ENCODE assay signal across 19 mouse cellular contexts in genomic region chr13:92629509-92629908, GRCm38 (mm10). TPM values are rescaled to one million over a fixed set of nuclear protein-coding genes. Genes with fewer than 3 reads are reported as not detected.
DNase-seq lines count a peak whose midpoint lies in the region; ATAC-seq and TF ChIP-seq lines count a peak whose summit lies in the region.
"Had no signal": no experiment of that assay in that cellular context is flagged by ENCODE, and none has a peak within 500 bp of the region (broad histone marks: within the 10 kb centered on the region; RNA-seq: fewer than 3 reads in every experiment).

No protein-coding gene starts in this region.

- H3K4me2 ChIP-seq in liver, embryonic 13.5 days, result peak overlapping the region; percentile 18
- no peak overlapping the region for H3K4me2 ChIP-seq in stomach, embryonic 16.5 days (ENCODE audit: low read depth, low read length)
- H3K4me2 ChIP-seq: embryonic facial prominence, embryonic 15.5 days; forebrain, embryonic 15.5 days; hindbrain, embryonic 15.5 days; limb, embryonic 15.5 days had no signal

- H3K9ac ChIP-seq in liver, embryonic 13.5 days, result 0 out of 2 replicates have a peak overlapping the region, but pooled peaks have one; percentile 3
- H3K9ac ChIP-seq in stomach, embryonic 16.5 days (ENCODE audit: low read length), result no peak overlapping the region
- H3K9ac ChIP-seq: embryonic facial prominence, embryonic 15.5 days; forebrain, embryonic 15.5 days; hindbrain, embryonic 15.5 days; limb, embryonic 15.5 days had no signal

- H3K27me3 ChIP-seq in liver, embryonic 13.5 days, result no peaks in the 10 kb centered on the region
- H3K27me3 ChIP-seq in stomach, embryonic 16.5 days (ENCODE audit: control insufficient read depth, insufficient read depth, low read length), result no peaks in the 10 kb centered on the region
- H3K27me3 ChIP-seq: embryonic facial prominence, embryonic 15.5 days; forebrain, embryonic 15.5 days; hindbrain, embryonic 15.5 days; limb, embryonic 15.5 days had no signal

- DNase-seq in frontal cortex, postnatal 25 days (ENCODE audit: low spot score in 2 of 2), result peak; percentile 1
- no peak for DNase-seq in frontal cortex, postnatal 36 days (ENCODE audit: low spot score in 2 of 2)
- DNase-seq in right cerebral cortex, postnatal 10 days (ENCODE audit: low spot score in 2 of 2), result peak; percentile 12 to 13
- DNase-seq in right cerebral cortex, postnatal 25 days, result no peak
- peak; percentile 70 for DNase-seq in liver, embryonic 13.5 days
- DNase-seq in gastrocnemius, adult 2 months, result no peak
- DNase-seq in cerebellum, postnatal 10 days, result no peak
- DNase-seq: adrenal gland, postnatal 25 days; spleen, adult 18-20 months had no signal

- WGBS in liver, embryonic 13.5 days (ENCODE audit: insufficient replicate concordance), result 7% methylated on average over 3 of the region's 3 CpGs
- 66% methylated on average over 3 of the region's 3 CpGs for WGBS in stomach, embryonic 16.5 days

- peaks cover 67% of the 10 kb centered on the region for H3K4me1 ChIP-seq in liver, embryonic 13.5 days (replicated peaks)
- peaks cover 18% of the 10 kb centered on the region; the same call in 1 of the 2 replicates for H3K4me1 ChIP-seq in stomach, embryonic 16.5 days (ENCODE audit: control insufficient read depth, insufficient read depth, low read length)

- H3K36me3 ChIP-seq in liver, embryonic 13.5 days, result peaks cover 56% of the 10 kb centered on the region
- no peaks in the 10 kb centered on the region; the same call in 1 of the 2 replicates for H3K36me3 ChIP-seq in stomach, embryonic 16.5 days (ENCODE audit: control insufficient read depth, insufficient read depth, low read length)

- TF ChIP-seq CTCF in gastrocnemius, adult 2 months (IDR thresholded peaks at IDR 0.05), result no peak

- no peak overlapping the region for H3K4me3 ChIP-seq in liver, embryonic 13.5 days (replicated peaks)
- no peak overlapping the region for H3K4me3 ChIP-seq in stomach, embryonic 16.5 days (replicated peaks; ENCODE audit: low read length)
- no peak overlapping the region for H3K4me3 ChIP-seq in gastrocnemius, adult 2 months
- H3K4me3 ChIP-seq: embryonic facial prominence, embryonic 15.5 days; forebrain, embryonic 15.5 days; hindbrain, embryonic 15.5 days; limb, embryonic 15.5 days had no signal

- H3K27ac ChIP-seq in liver, embryonic 13.5 days, result peak overlapping the region; percentile 82
- no peak overlapping the region for H3K27ac ChIP-seq in stomach, embryonic 16.5 days (ENCODE audit: low read length)
- H3K27ac ChIP-seq in gastrocnemius, adult 2 months, result no peak overlapping the region
- H3K27ac ChIP-seq: embryonic facial prominence, embryonic 15.5 days; forebrain, embryonic 15.5 days; hindbrain, embryonic 15.5 days; limb, embryonic 15.5 days had no signal

- H3K9me3 ChIP-seq in liver, embryonic 13.5 days (replicated peaks), result peaks cover 5% of the 10 kb centered on the region; the same call in 1 of the 2 replicates
- H3K9me3 ChIP-seq in stomach, embryonic 16.5 days (replicated peaks; ENCODE audit: control insufficient read depth, low read length), result no peaks in the 10 kb centered on the region
- H3K9me3 ChIP-seq: embryonic facial prominence, embryonic 15.5 days; forebrain, embryonic 15.5 days; hindbrain, embryonic 15.5 days; limb, embryonic 15.5 days had no signal

- ATAC-seq in liver, embryonic 13.5 days (ENCODE audit: low read depth), result peak; percentile 91
- peak; percentile 54; the same call in 1 of the 2 replicates for ATAC-seq in stomach, embryonic 16.5 days (ENCODE audit: insufficient read depth, low FRiP score)
- ATAC-seq: forebrain, embryonic 15.5 days had no signal

- intact Hi-C loops in gastrocnemius, adult 2 months (cut with DNase I), result no loop called here

RNA-seq across cellular contexts. Expression of gene Serinc5, which starts 18.6 kb away (rescaled TPM):
- 14.7 and 20.2 TPM in 2 replicates for polyA plus RNA-seq in liver, embryonic 13.5 days (2015; fragmentation: Nextera tagmentation; extraction: Ambion mirVana)
- polyA plus RNA-seq in stomach, embryonic 16.5 days (2015; fragmentation: Nextera tagmentation; extraction: Ambion mirVana), result 29.9 and 30.8 TPM in 2 replicates
- 1 to 10 TPM; 2.5 to 4.2 TPM for total RNA-seq in gastrocnemius, adult 2 months (2021)

RNA-seq across cellular contexts. Expression of gene Spz1, which starts 53.5 kb away (rescaled TPM):
- polyA plus RNA-seq in liver, embryonic 13.5 days (2015; fragmentation: Nextera tagmentation; extraction: Ambion mirVana), result not detected in 2 replicates
- not detected in 2 replicates for polyA plus RNA-seq in stomach, embryonic 16.5 days (2015; fragmentation: Nextera tagmentation; extraction: Ambion mirVana)
- not detected for total RNA-seq in gastrocnemius, adult 2 months (2021)
- total RNA-seq: adrenal gland, postnatal 25 days; gastrocnemius, postnatal 4 days; layer of hippocampus, adult 8-10 months; midbrain, postnatal 0 days had no signal
- polyA plus RNA-seq: embryonic facial prominence, embryonic 15.5 days; forebrain, embryonic 15.5 days; hindbrain, embryonic 15.5 days; kidney, embryonic 14.5 days; limb, embryonic 15.5 days; midbrain, postnatal 0 days; neural tube, embryonic 14.5 days had no signal

Comparison
In these comparisons a context has a peak if more than half of its experiments do, and no peak if none do; other contexts are left out.
1. DNase-seq: peak in frontal cortex, postnatal 25 days (2 of 2), right cerebral cortex, postnatal 10 days (2 of 2) and liver, embryonic 13.5 days (single experiment); none in frontal cortex, postnatal 36 days (0 of 2), right cerebral cortex, postnatal 25 days (single experiment), gastrocnemius, adult 2 months (single experiment) and cerebellum, postnatal 10 days (0 of 2).